Mouse (Mus musculus) adrenal gland, adult (tissue): ENCODE data around the gene Olfr110.
"Not testable (repeated sequence)": the region's sequence is repeated elsewhere in the genome, so short reads cannot be mapped to it uniquely, and the experiment has no call there.

Source experiments
- DNase-seq, 2 experiments: peaks; one replicate each; pipeline ENCODE4 v3.0.0; 2022 to 2023; ENCODE audit warnings: low spot score in 1 of 2; ENCODE audit not compliant: inconsistent age in 2 of 2

Gene Olfr110

GRCm38 (mm10) chr17:37491930-37492518, at the start of gene Olfr110:
TSS of gene Olfr110 (plus strand) at chr17:37492468.
- peak in 1 of 2 experiments; percentile 20 for DNase-seq

- DNase-seq = no peak
Measured at GRCm38 (mm10) chr17:37445180-37445579, 47.1 kb upstream of the Olfr110 start, which contains the start of gene Olfr108. TSS of gene Olfr108 (plus strand) at chr17:37445480.

GRCm38 (mm10) chr17:37458616-37459015, 33.7 kb upstream of the Olfr110 start, which contains the start of gene Olfr109:
TSS of gene Olfr109 (plus strand) at chr17:37458916.
- DNase-seq = no peak

- no peak for DNase-seq
Measured at GRCm38 (mm10) chr17:37483452-37483851, 8.8 kb upstream of the Olfr110 start, which contains the start of gene H2-M2. TSS of gene H2-M2 (minus strand) at chr17:37483552.

GRCm38 (mm10) chr17:37507730-37508129, 15.5 kb downstream of the Olfr110 start, which contains the start of gene Olfr111:
TSS of gene Olfr111 (plus strand) at chr17:37508030.
- no peak for DNase-seq

- peak in 1 of 2 experiments; percentile 18 for DNase-seq
Measured at GRCm38 (mm10) chr17:37524612-37525011, 32.3 kb downstream of the Olfr110 start.

- DNase-seq = peak in 1 of 2 experiments; percentile 20
Measured at GRCm38 (mm10) chr17:37525427-37525826, 33.2 kb downstream of the Olfr110 start.

GRCm38 (mm10) chr17:37535173-37535572, 42.9 kb downstream of the Olfr110 start:
- no peak for DNase-seq

- not testable (repeated sequence) for DNase-seq
Measured at GRCm38 (mm10) chr17:37538416-37538815, 46.1 kb downstream of the Olfr110 start.

- no peak for DNase-seq
Measured at GRCm38 (mm10) chr17:37541454-37542119, 49.3 kb downstream of the Olfr110 start.

- no peak for DNase-seq
Measured at GRCm38 (mm10) chr17:37543800-37544435, 51.6 kb downstream of the Olfr110 start.
